Mouse (Mus musculus) C2C12 (cell line): Measurements from ENCODE around the gene Hpse2.

Experiments used
- CEBPB ChIP-seq: IDR thresholded peaks from one replicate; pipeline ENCODE4 v1.6.1; 2011; ENCODE audit warnings: low read depth, mild to moderate bottlenecking, control low read depth, moderate library complexity
- CTCF ChIP-seq: IDR thresholded peaks from one replicate; pipeline ENCODE4 v1.5.1; 2011; ENCODE audit not compliant: control insufficient read depth, insufficient read depth, insufficient read length
- FOSL1 ChIP-seq: IDR thresholded peaks from one replicate; pipeline ENCODE4 v1.8.0; 2011; ENCODE audit warnings: mild to moderate bottlenecking, low read length; ENCODE audit not compliant: poor library complexity, insufficient read depth, severe bottlenecking
- MAX ChIP-seq: IDR thresholded peaks from one replicate; pipeline ENCODE4 v1.6.1; 2011; ENCODE audit warnings: mild to moderate bottlenecking, control low read depth
- MYOG ChIP-seq: IDR thresholded peaks from one replicate; pipeline ENCODE4 v1.6.1; 2011; ENCODE audit not compliant: control insufficient read depth, insufficient read length; ENCODE audit errors: extremely low read depth
- USF1 ChIP-seq: IDR thresholded peaks from one replicate; pipeline ENCODE4 v1.6.1; 2011; ENCODE audit warnings: low read depth, mild to moderate bottlenecking, control low read depth, moderate library complexity

DNA sequence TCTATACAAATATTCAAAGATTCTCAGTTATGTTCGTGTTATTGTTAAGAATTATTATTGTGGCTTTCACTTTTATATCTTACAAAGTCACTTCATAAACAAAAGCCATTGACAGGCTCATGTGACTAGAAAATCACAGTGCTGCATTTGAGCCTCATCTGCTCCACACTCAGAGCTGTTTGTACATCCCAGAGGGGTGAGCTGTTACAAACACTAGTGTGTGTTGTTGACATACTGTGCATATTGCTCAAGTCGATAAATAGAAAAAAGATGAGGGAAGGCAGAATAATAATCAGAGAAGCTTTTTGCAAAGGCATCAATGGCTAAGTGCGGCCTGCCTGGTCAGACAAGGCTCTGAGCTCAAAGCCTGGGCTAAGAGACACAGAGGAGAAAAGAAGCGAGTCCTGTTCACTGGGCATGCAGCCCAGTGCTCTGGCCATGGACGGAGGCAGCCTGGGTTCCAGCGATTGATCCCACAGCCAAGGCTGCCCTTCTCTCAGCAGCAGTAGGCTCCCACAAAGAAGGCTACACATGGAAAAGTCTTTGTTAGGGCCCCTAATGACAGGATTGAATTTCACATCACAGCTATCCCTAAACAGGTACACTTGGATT lies 485.6 kb downstream of the Hpse2 start:
- no peak for TF ChIP-seq MYOG
- TF ChIP-seq CTCF, result no peak
- TF ChIP-seq MAX, result no peak
- TF ChIP-seq USF1, result no peak
- TF ChIP-seq FOSL1, result no peak
- no peak for TF ChIP-seq CEBPB
